Mouse (Mus musculus): ENCODE measurements around the gene Eif4enif1.

DNA sequence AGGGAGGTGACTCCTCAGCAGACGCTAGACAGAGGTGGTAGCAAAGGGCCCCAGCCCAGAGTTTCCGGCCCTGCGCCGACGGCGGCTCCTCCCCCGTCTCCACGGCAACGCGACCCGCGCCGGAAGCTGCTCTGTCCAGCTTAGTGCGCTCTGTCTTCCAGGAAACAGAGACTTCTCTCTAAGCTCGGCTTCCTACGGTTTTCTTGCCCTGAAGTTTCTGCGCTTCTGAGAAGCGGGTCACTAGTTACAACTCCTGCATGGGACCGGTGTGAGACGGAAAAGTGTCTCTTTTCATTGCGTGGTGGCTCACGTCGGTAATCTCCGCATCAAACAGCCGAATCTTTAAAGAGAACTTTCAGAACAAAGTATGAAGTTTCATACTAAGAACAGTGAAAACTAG lies 8.8 kb upstream of the Eif4enif1 start, which contains the start of gene Sfi1:
- TF ChIP-seq POLR2A (IDR thresholded peaks at IDR 0.05; ENCODE audit: borderline replicate concordance, control insufficient read depth, low read depth, low read length), result no peak
- TF ChIP-seq CTCF (IDR thresholded peaks at IDR 0.05; ENCODE audit: control insufficient read depth, insufficient read depth, low read length), result no peak
